Mouse (Mus musculus): Measurements from ENCODE around the gene Cyp2s1.

DNA sequence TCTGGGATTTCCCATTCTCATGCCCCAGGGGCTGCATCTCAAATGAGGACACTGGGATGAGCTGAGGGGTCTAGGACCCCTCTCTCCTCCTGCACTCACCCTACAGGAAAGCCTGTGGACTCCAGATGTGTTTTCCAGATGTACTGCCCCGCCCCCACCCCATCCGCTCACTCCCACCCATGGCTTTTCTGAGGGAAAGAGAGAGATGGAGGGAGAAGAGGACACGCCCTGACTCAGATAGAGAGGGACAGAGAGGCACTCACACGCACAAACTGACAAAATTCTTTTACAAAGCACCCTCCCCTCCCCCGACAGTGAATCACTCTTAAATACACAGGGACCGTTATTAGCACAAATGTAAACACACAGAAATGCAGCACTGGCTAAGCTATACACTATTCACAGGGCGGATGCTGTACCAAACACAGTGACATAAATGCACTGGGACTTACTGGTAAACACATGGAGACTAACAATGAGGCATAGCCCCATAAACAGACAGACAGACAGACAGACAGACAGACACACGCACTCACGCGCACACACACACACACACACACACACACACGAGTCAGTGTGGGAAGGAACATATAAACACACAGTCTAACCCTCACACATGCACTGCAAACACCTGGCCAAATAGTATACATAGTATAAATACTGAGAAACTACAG, 34.6 kb downstream of the Cyp2s1 start:
- TF ChIP-seq TAL1 (IDR thresholded peaks at IDR 0.05; ENCODE audit: low read length) (no peak), GATA1 (IDR thresholded peaks at IDR 0.05; ENCODE audit: low read length) (no peak)

Data from erythroblast, embryonic 14.5 days (primary cell).